ENCODE assay signal across 8 mouse cellular contexts in genomic region chr14:120480341-120480900, GRCm38 (mm10). TPM values are rescaled to one million over a fixed set of nuclear protein-coding genes. Genes with fewer than 3 reads are reported as not detected.
DNase-seq lines count a peak whose midpoint lies in the region; ATAC-seq and TF ChIP-seq lines count a peak whose summit lies in the region.

No protein-coding gene starts in this region.

- WGBS in heart, embryonic 12.5 days = 80% methylated on average over 8 of the region's 8 CpGs
- WGBS in forebrain, embryonic 14.5 days = 80% methylated on average over 8 of the region's 8 CpGs
- 71% methylated on average over 8 of the region's 8 CpGs for WGBS in cerebellum, adult 2 months

- peaks cover 12% of the 10 kb centered on the region for H3K36me3 ChIP-seq in heart, embryonic 12.5 days
- H3K36me3 ChIP-seq in forebrain, embryonic 14.5 days (ENCODE audit: control insufficient read depth, insufficient read depth, low read length) = peaks cover 8% of the 10 kb centered on the region; the same call in 1 of the 2 replicates

- ATAC-seq in heart, embryonic 12.5 days (ENCODE audit: insufficient number of reproducible peaks, low FRiP score) = no peak
- no peak for ATAC-seq in forebrain, embryonic 14.5 days

- peak overlapping the region; percentile 56 for H3K4me2 ChIP-seq in heart, embryonic 12.5 days
- H3K4me2 ChIP-seq in forebrain, embryonic 14.5 days (ENCODE audit: low read length) = peak overlapping the region; percentile 72

- H3K9me3 ChIP-seq in heart, embryonic 12.5 days (replicated peaks) = no peaks in the 10 kb centered on the region
- H3K9me3 ChIP-seq in forebrain, embryonic 14.5 days (replicated peaks; ENCODE audit: control insufficient read depth, low read length) = no peaks in the 10 kb centered on the region

- TF ChIP-seq POLR2A in cerebellum, adult 2 months (IDR thresholded peaks at IDR 0.05; ENCODE audit: borderline replicate concordance, insufficient read depth, low read length) = no peak

- H3K4me1 ChIP-seq in heart, embryonic 12.5 days (replicated peaks) = peaks cover 15% of the 10 kb centered on the region; the same call in 1 of the 2 replicates
- peaks cover 19% of the 10 kb centered on the region for H3K4me1 ChIP-seq in forebrain, embryonic 14.5 days (ENCODE audit: control insufficient read depth, insufficient read depth, low read length)
- H3K4me1 ChIP-seq in cerebellum, adult 2 months (ENCODE audit: control insufficient read depth, insufficient read depth, low read length) = peaks cover 14% of the 10 kb centered on the region

- no peak overlapping the region for H3K27ac ChIP-seq in heart, embryonic 12.5 days (ENCODE audit: poor library complexity, severe bottlenecking)
- no peak overlapping the region for H3K27ac ChIP-seq in forebrain, embryonic 14.5 days (ENCODE audit: low read depth, low read length)
- no peak overlapping the region for H3K27ac ChIP-seq in cerebellum, adult 2 months (ENCODE audit: insufficient read depth, low read length)

- peak overlapping the region; percentile 16; the same call in 1 of the 2 replicates for H3K4me3 ChIP-seq in heart, embryonic 12.5 days
- H3K4me3 ChIP-seq in forebrain, embryonic 14.5 days (ENCODE audit: low read depth, low read length) = no peak overlapping the region
- H3K4me3 ChIP-seq in cerebellum, adult 2 months (replicated peaks; ENCODE audit: insufficient read depth, low read depth, low read length) = no peak overlapping the region

- no peak for DNase-seq in heart, adult 9 months (ENCODE audit: low spot score in 2 of 2)
- DNase-seq in 416B (ENCODE audit: low read depth) = peak; percentile 69
- no peak for DNase-seq in forebrain, embryonic 14.5 days (ENCODE audit: low spot score)
- peak; percentile 36 for DNase-seq in lung, postnatal 36 days
- DNase-seq in adrenal gland, postnatal 36 days = no peak
- DNase-seq in ovary, adult 18-20 months (ENCODE audit: low spot score) = no peak
- DNase-seq in cerebellum, adult 2 months = no peak

- TF ChIP-seq CTCF in cerebellum, adult 2 months (IDR thresholded peaks at IDR 0.05; ENCODE audit: borderline replicate concordance, insufficient read depth, low read depth, low read length) = no peak

- H3K27me3 ChIP-seq in heart, embryonic 12.5 days (replicated peaks) = no peaks in the 10 kb centered on the region
- no peaks in the 10 kb centered on the region for H3K27me3 ChIP-seq in forebrain, embryonic 14.5 days (replicated peaks; ENCODE audit: control insufficient read depth, insufficient read depth, low read length)
- H3K27me3 ChIP-seq in cerebellum, adult 2 months (ENCODE audit: control insufficient read depth, insufficient read depth, low read length) = no peaks in the 10 kb centered on the region

- peak overlapping the region; percentile 48 for H3K9ac ChIP-seq in heart, embryonic 12.5 days
- no peak overlapping the region for H3K9ac ChIP-seq in forebrain, embryonic 14.5 days (ENCODE audit: low read length)

RNA-seq across cellular contexts. Expression of gene Rap2a, which starts 2.2 kb away (rescaled TPM):
- 16.1 and 16.4 TPM in 2 replicates for polyA plus RNA-seq in heart, embryonic 12.5 days (2016; fragmentation: Nextera tagmentation; extraction: Ambion mirVana)
- polyA plus RNA-seq in forebrain, embryonic 14.5 days (2014; fragmentation: Nextera tagmentation; extraction: Ambion mirVana) = 11.7 and 15.7 TPM in 2 replicates
- total RNA-seq in adrenal gland, postnatal 36 days (2021) = 10 to 100 TPM; 20.9 to 23.5 TPM
- polyA plus RNA-seq in cerebellum, adult 2 months (2012; rRNA removed) = 38.1 and 39.3 TPM in 2 replicates

Comparison
In these comparisons a context has a peak if more than half of its experiments do, and no peak if none do; other contexts are left out.
1. DNase-seq: peak in 416B (single experiment) and lung, postnatal 36 days (single experiment); none in heart, adult 9 months (0 of 2), forebrain, embryonic 14.5 days (single experiment), adrenal gland, postnatal 36 days (0 of 2), ovary, adult 18-20 months (single experiment) and cerebellum, adult 2 months (0 of 2).